9 mouse cellular contexts compared by ENCODE assay signal in genomic region chr17:45752678-45753077, GRCm38 (mm10). TPM values are rescaled to one million over a fixed set of nuclear protein-coding genes. Genes with fewer than 3 reads are reported as not detected.
DNase-seq lines count a peak whose midpoint lies in the region; TF ChIP-seq lines count a peak whose summit lies in the region.
"Had no signal": no experiment of that assay in that cellular context is flagged by ENCODE, and none has a peak within 500 bp of the region (broad histone marks: within the 10 kb centered on the region; RNA-seq: fewer than 3 reads in every experiment).

No protein-coding gene starts in this region.

- no peak overlapping the region for H3K27ac ChIP-seq in gastrocnemius, adult 2 months
- H3K27ac ChIP-seq: lung, embryonic 15.5 days had no signal

- no peak for TF ChIP-seq CTCF in gastrocnemius, adult 2 months (IDR thresholded peaks at IDR 0.05)

- DNase-seq in gastrocnemius, adult 2 months: peak; percentile 72
- DNase-seq in gastrocnemius, postnatal 36 days: no peak
- peak; percentile 97 for DNase-seq in 416B (ENCODE audit: low read depth)
- DNase-seq in gastrocnemius, postnatal 14 days: peak; percentile 69
- peak; percentile 39 for DNase-seq in lung, postnatal 25 days (ENCODE audit: low spot score)
- DNase-seq in thymus, postnatal 0 days (ENCODE audit: low spot score): no peak
- no peak for DNase-seq in right cerebral cortex, postnatal 25 days
- DNase-seq in cerebellum, postnatal 14 days: no peak

- intact Hi-C loops in gastrocnemius, adult 2 months (cut with DNase I): no loop called here
- intact Hi-C loops in gastrocnemius, postnatal 36 days (cut with DNase I): loop anchor here (5.0 kb wide), 1 partner anchor 45 kb away; no protein-coding TSS in a partner anchor
- intact Hi-C loops in gastrocnemius, postnatal 14 days (cut with DNase I; ENCODE audit: low total_unique reads): no loop called here

- no peak overlapping the region for H3K4me3 ChIP-seq in gastrocnemius, adult 2 months
- H3K4me3 ChIP-seq: lung, embryonic 15.5 days had no signal

RNA-seq across cellular contexts. Expression of gene 1600014C23Rik, which starts 19.0 kb away (rescaled TPM):
- total RNA-seq in gastrocnemius, adult 2 months (2021): under 1 TPM in 1 of 2 experiments, not detected in 1; 0.50 TPM
- total RNA-seq in gastrocnemius, postnatal 36 days (2021): not detected
- not detected for total RNA-seq in gastrocnemius, postnatal 14 days (2021)
- polyA plus RNA-seq in thymus, postnatal 0 days (2015; fragmentation: Nextera tagmentation; extraction: Ambion mirVana): not detected in 2 replicates
- polyA plus RNA-seq: lung, embryonic 15.5 days had no signal

Comparison
In these comparisons a context has a peak if more than half of its experiments do, and no peak if none do; other contexts are left out.
1. DNase-seq: peak in gastrocnemius, adult 2 months (single experiment), 416B (single experiment), gastrocnemius, postnatal 14 days (single experiment) and lung, postnatal 25 days (single experiment); none in gastrocnemius, postnatal 36 days (0 of 2), thymus, postnatal 0 days (single experiment), right cerebral cortex, postnatal 25 days (single experiment) and cerebellum, postnatal 14 days (0 of 2).